ENCODE assay signal across 8 mouse cellular contexts in the genomic region with DNA sequence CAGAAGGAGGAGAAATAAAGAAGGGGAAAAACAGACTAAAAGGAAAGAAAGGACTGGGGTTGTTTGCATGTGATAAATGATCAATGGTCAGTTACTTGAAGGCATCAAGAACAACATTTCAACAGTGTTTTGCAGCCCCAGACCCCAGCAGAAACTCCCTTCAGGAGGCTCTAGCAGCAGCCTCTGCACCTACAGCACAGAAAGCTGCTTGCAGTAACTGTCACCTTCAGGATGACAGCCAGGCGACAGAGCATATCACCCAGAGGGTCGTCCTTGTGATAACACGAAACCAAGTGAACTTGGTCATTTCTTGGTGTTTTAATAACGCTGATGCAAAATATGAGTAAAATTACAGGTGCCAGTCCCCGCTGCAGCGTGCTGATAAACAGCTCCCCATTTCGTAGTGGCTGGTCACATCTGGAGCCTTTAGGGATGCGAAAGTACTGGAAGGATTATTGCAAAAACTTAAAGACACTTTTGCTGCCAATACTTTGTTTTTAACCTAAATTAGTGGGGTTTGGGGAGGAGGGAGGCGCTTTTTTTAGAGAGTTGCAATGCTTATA. TPM values are rescaled to one million over a fixed set of nuclear protein-coding genes. Genes with fewer than 3 reads are reported as not detected.
DNase-seq lines count a peak whose midpoint lies in the region; ATAC-seq lines count a peak whose summit lies in the region.

No protein-coding gene starts in this region.

- 14% methylated on average over 9 of the region's 9 CpGs for WGBS in intestine, embryonic 14.5 days
- 17% methylated on average over 9 of the region's 9 CpGs for WGBS in intestine, embryonic 16.5 days
- 17% methylated on average over 9 of the region's 9 CpGs for WGBS in liver, embryonic 16.5 days (ENCODE audit: insufficient replicate concordance)
- 32% methylated on average over 9 of the region's 9 CpGs for WGBS in neural tube, embryonic 15.5 days

- H3K4me2 ChIP-seq in intestine, embryonic 14.5 days (ENCODE audit: low read length), result peak overlapping the region; percentile 37
- H3K4me2 ChIP-seq in intestine, embryonic 16.5 days (ENCODE audit: low read depth, low read length), result no peak overlapping the region
- H3K4me2 ChIP-seq in liver, embryonic 16.5 days (ENCODE audit: low read depth, low read length), result no peak overlapping the region
- H3K4me2 ChIP-seq in neural tube, embryonic 15.5 days, result peak overlapping the region; percentile 22; the same call in 1 of the 2 replicates

- H3K9me3 ChIP-seq in intestine, embryonic 14.5 days (ENCODE audit: control insufficient read depth, low read length), result no peaks in the 10 kb centered on the region
- H3K9me3 ChIP-seq in intestine, embryonic 16.5 days (ENCODE audit: control insufficient read depth, low read length), result no peaks in the 10 kb centered on the region
- H3K9me3 ChIP-seq in liver, embryonic 16.5 days (replicated peaks; ENCODE audit: control insufficient read depth, low read length), result no peaks in the 10 kb centered on the region
- no peaks in the 10 kb centered on the region for H3K9me3 ChIP-seq in neural tube, embryonic 15.5 days (replicated peaks)

- no peaks in the 10 kb centered on the region for H3K36me3 ChIP-seq in intestine, embryonic 14.5 days (ENCODE audit: control insufficient read depth, insufficient read depth, low read length)
- H3K36me3 ChIP-seq in intestine, embryonic 16.5 days (ENCODE audit: control insufficient read depth, insufficient read depth, low read length), result no peaks in the 10 kb centered on the region
- H3K36me3 ChIP-seq in liver, embryonic 16.5 days (ENCODE audit: control insufficient read depth, insufficient read depth), result no peaks in the 10 kb centered on the region
- no peaks in the 10 kb centered on the region for H3K36me3 ChIP-seq in neural tube, embryonic 15.5 days

- H3K4me1 ChIP-seq in intestine, embryonic 14.5 days (replicated peaks; ENCODE audit: control insufficient read depth, insufficient read depth, low read length), result peaks cover 17% of the 10 kb centered on the region
- no peaks in the 10 kb centered on the region for H3K4me1 ChIP-seq in intestine, embryonic 16.5 days (ENCODE audit: control insufficient read depth, insufficient read depth, low read length)
- H3K4me1 ChIP-seq in liver, embryonic 16.5 days (ENCODE audit: control insufficient read depth, low read depth, low read length), result peaks cover 6% of the 10 kb centered on the region; the same call in 1 of the 2 replicates
- peaks cover 14% of the 10 kb centered on the region for H3K4me1 ChIP-seq in neural tube, embryonic 15.5 days

- ATAC-seq in intestine, embryonic 14.5 days (replicated peaks; ENCODE audit: low FRiP score, low TSS enrichment, low read depth), result no peak
- no peak for ATAC-seq in intestine, embryonic 16.5 days
- ATAC-seq in granulocyte monocyte progenitor cell, adult 5-6 weeks (replicated peaks; ENCODE audit: poor library complexity, severe bottlenecking), result peak; percentile 91
- ATAC-seq in liver, embryonic 16.5 days (ENCODE audit: low read depth), result 0 out of 2 replicates have a peak, but pooled peaks have one; percentile 32
- peak; percentile 53; the same call in 1 of the 2 replicates for ATAC-seq in neural tube, embryonic 15.5 days (ENCODE audit: low FRiP score)

- H3K27me3 ChIP-seq in intestine, embryonic 14.5 days (replicated peaks; ENCODE audit: control insufficient read depth, insufficient read depth, low read length), result no peaks in the 10 kb centered on the region
- H3K27me3 ChIP-seq in intestine, embryonic 16.5 days (replicated peaks; ENCODE audit: control insufficient read depth, insufficient read depth, low read length), result no peaks in the 10 kb centered on the region
- no peaks in the 10 kb centered on the region for H3K27me3 ChIP-seq in liver, embryonic 16.5 days (ENCODE audit: control insufficient read depth, insufficient read depth, low read depth, low read length)
- H3K27me3 ChIP-seq in neural tube, embryonic 15.5 days (replicated peaks), result no peaks in the 10 kb centered on the region

- no peak overlapping the region for H3K9ac ChIP-seq in intestine, embryonic 14.5 days (ENCODE audit: low read length)
- H3K9ac ChIP-seq in intestine, embryonic 16.5 days (ENCODE audit: low read depth, low read length), result no peak overlapping the region
- H3K9ac ChIP-seq in liver, embryonic 16.5 days (ENCODE audit: low read depth, low read length), result no peak overlapping the region
- H3K9ac ChIP-seq in neural tube, embryonic 15.5 days (replicated peaks), result no peak overlapping the region

- no peak overlapping the region for H3K27ac ChIP-seq in intestine, embryonic 14.5 days (ENCODE audit: low read depth)
- H3K27ac ChIP-seq in intestine, embryonic 16.5 days (ENCODE audit: low read length), result no peak overlapping the region
- no peak overlapping the region for H3K27ac ChIP-seq in liver, embryonic 16.5 days (ENCODE audit: low read length)
- no peak overlapping the region; the same call in 1 of the 2 replicates for H3K27ac ChIP-seq in neural tube, embryonic 15.5 days (replicated peaks)

- peak; percentile 79 for DNase-seq in intestine, embryonic 14.5 days (ENCODE audit: low spot score)
- DNase-seq in embryo, embryonic 11.5 days (ENCODE audit: low read depth, low spot score), result peak; percentile 36
- DNase-seq in kidney, adult 8-10 months, result peak; percentile 71 to 79
- peak; percentile 56 to 71 for DNase-seq in urinary bladder, postnatal 4 days (ENCODE audit: low spot score in 2 of 2)

- no peak overlapping the region for H3K4me3 ChIP-seq in intestine, embryonic 14.5 days (ENCODE audit: low read depth, low read length)
- no peak overlapping the region for H3K4me3 ChIP-seq in intestine, embryonic 16.5 days (ENCODE audit: low read length)
- no peak overlapping the region for H3K4me3 ChIP-seq in liver, embryonic 16.5 days (ENCODE audit: low read depth, low read length)
- no peak overlapping the region for H3K4me3 ChIP-seq in neural tube, embryonic 15.5 days (replicated peaks)

RNA-seq across cellular contexts. Expression of gene Ssbp2, which starts 38.6 kb away (rescaled TPM):
- polyA plus RNA-seq in intestine, embryonic 14.5 days (2014; fragmentation: Nextera tagmentation; extraction: Ambion mirVana), result 110 and 128 TPM in 2 replicates
- polyA plus RNA-seq in intestine, embryonic 16.5 days (2015; fragmentation: Nextera tagmentation; extraction: Ambion mirVana), result 65.1 and 78.7 TPM in 2 replicates
- 49.7 and 56.9 TPM in 2 replicates for total RNA-seq in granulocyte monocyte progenitor cell, adult 5-6 weeks (2014; fragmentation: Nextera tagmentation)
- 23.1 and 26.5 TPM in 2 replicates for total RNA-seq in granulocyte monocyte progenitor cell, adult 5-6 weeks (2017)
- polyA plus RNA-seq in liver, embryonic 16.5 days (2015; fragmentation: Nextera tagmentation; extraction: Ambion mirVana), result 40.0 and 44.3 TPM in 2 replicates
- 192 and 214 TPM in 2 replicates for polyA plus RNA-seq in neural tube, embryonic 15.5 days (2015; fragmentation: Nextera tagmentation; extraction: Ambion mirVana)

Comparison
In these comparisons a context has a peak if more than half of its experiments do, and no peak if none do; other contexts are left out.
1. H3K4me2 ChIP-seq: peak in intestine, embryonic 14.5 days (single experiment) and neural tube, embryonic 15.5 days (single experiment); none in intestine, embryonic 16.5 days (single experiment) and liver, embryonic 16.5 days (single experiment).
2. ATAC-seq: peak in granulocyte monocyte progenitor cell, adult 5-6 weeks (single experiment), liver, embryonic 16.5 days (single experiment) and neural tube, embryonic 15.5 days (single experiment); none in intestine, embryonic 14.5 days (single experiment) and intestine, embryonic 16.5 days (single experiment).
3. Peak in every context shown above with its lines, with median percentiles within 50 percentile points of each other: DNase-seq.